Mouse (Mus musculus): ENCODE data around the gene Hadhb.

Gene Hadhb

GRCm38 (mm10) chr5:30154474-30155394 lies at the start of gene Hadhb, which contains the start of gene Hadha:
Hadhb (plus strand) TSS chr5:30155248.
Hadha (minus strand) TSS chr5:30155162.
- no peak for TF ChIP-seq GATA4 (IDR thresholded peaks at IDR 0.05; ENCODE audit: insufficient replicate concordance, low read length)

GRCm38 (mm10) chr5:30105668-30106300 lies 49.3 kb upstream of the Hadhb start, which contains the start of gene 3110082J24Rik:
3110082J24Rik (minus strand) TSS chr5:30106086.
- TF ChIP-seq GATA4 (IDR thresholded peaks at IDR 0.05; ENCODE audit: insufficient replicate concordance, low read length) = no peak

- TF ChIP-seq GATA4 (IDR thresholded peaks at IDR 0.05; ENCODE audit: insufficient replicate concordance, low read length) = no peak
Observed at GRCm38 (mm10) chr5:30106756-30107155, 48.3 kb upstream of the Hadhb start.

GRCm38 (mm10) chr5:30107186-30107585 lies 47.9 kb upstream of the Hadhb start:
- no peak for TF ChIP-seq GATA4 (IDR thresholded peaks at IDR 0.05; ENCODE audit: insufficient replicate concordance, low read length)

- TF ChIP-seq GATA4 (IDR thresholded peaks at IDR 0.05; ENCODE audit: insufficient replicate concordance, low read length) = no peak
Observed at GRCm38 (mm10) chr5:30107611-30108041, 47.4 kb upstream of the Hadhb start.

- TF ChIP-seq GATA4 (IDR thresholded peaks at IDR 0.05; ENCODE audit: insufficient replicate concordance, low read length) = no peak
Observed at GRCm38 (mm10) chr5:30108233-30108632, 46.8 kb upstream of the Hadhb start.

- no peak for TF ChIP-seq GATA4 (IDR thresholded peaks at IDR 0.05; ENCODE audit: insufficient replicate concordance, low read length)
Observed at GRCm38 (mm10) chr5:30109899-30110298, 45.1 kb upstream of the Hadhb start.

- no peak for TF ChIP-seq GATA4 (IDR thresholded peaks at IDR 0.05; ENCODE audit: insufficient replicate concordance, low read length)
Observed at GRCm38 (mm10) chr5:30110371-30111060, 44.5 kb upstream of the Hadhb start.

- no peak for TF ChIP-seq GATA4 (IDR thresholded peaks at IDR 0.05; ENCODE audit: insufficient replicate concordance, low read length)
Observed at GRCm38 (mm10) chr5:30111126-30111525, 43.9 kb upstream of the Hadhb start.

GRCm38 (mm10) chr5:30111771-30112170 lies 43.3 kb upstream of the Hadhb start:
- TF ChIP-seq GATA4 (IDR thresholded peaks at IDR 0.05; ENCODE audit: insufficient replicate concordance, low read length) = no peak

- TF ChIP-seq GATA4 (IDR thresholded peaks at IDR 0.05; ENCODE audit: insufficient replicate concordance, low read length) = peak; percentile 12; the same call in 1 of the 2 replicates
Observed at GRCm38 (mm10) chr5:30112533-30113068, 42.4 kb upstream of the Hadhb start.

GRCm38 (mm10) chr5:30113881-30114760 lies 40.9 kb upstream of the Hadhb start:
- TF ChIP-seq GATA4 (IDR thresholded peaks at IDR 0.05; ENCODE audit: insufficient replicate concordance, low read length) = no peak

GRCm38 (mm10) chr5:30114761-30115140 lies 40.3 kb upstream of the Hadhb start:
- no peak for TF ChIP-seq GATA4 (IDR thresholded peaks at IDR 0.05; ENCODE audit: insufficient replicate concordance, low read length)

- TF ChIP-seq GATA4 (IDR thresholded peaks at IDR 0.05; ENCODE audit: insufficient replicate concordance, low read length) = no peak
Observed at GRCm38 (mm10) chr5:30115718-30116117, 39.3 kb upstream of the Hadhb start.

Data from liver, adult (tissue).